Mouse (Mus musculus) urinary bladder, postnatal 4 days (tissue): ENCODE measurements at regions not wholly inside any gene's neighbourhood (a gene's known extent, or its start where the extent isn't known, plus 50 kb on each side); places are given as distances from the start of the nearest gene placed in this dataset.

Experiments used
- DNase-seq, 2 experiments: peaks; one replicate each; pipeline ENCODE4 v3.0.0; 2021 to 2022; ENCODE audit warnings: low spot score in 2 of 2

- DNase-seq, result no peak
Measured at GRCm38 (mm10) chr3:21962360-21962782, 114.1 kb upstream of the Tbl1xr1 start.

GRCm38 (mm10) chr3:21962921-21963732 lies 113.3 kb upstream of the Tbl1xr1 start:
- DNase-seq, result no peak

- no peak for DNase-seq
Measured at GRCm38 (mm10) chr3:21963733-21964351, 112.6 kb upstream of the Tbl1xr1 start.

DNA sequence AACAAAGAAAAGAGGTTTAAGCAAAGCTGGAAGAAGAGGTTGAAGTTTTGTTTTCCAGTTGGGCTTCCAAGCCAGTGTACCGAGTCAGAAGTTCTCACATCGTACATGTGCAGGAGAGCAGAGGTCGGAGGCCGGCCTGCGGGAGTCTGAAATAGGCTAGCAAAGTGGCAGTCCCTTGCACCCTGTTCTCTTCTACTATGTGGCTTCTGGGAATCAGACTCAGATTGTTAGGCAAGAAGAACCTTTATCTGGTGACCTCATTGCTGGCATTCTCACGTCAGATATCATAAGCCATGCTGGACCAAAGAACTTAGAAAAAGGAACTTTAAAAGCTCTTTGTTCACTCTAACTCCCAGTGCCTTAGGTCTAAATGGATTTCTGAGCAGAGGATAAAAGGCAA lies 112.0 kb upstream of the Tbl1xr1 start:
- no peak for DNase-seq

DNA sequence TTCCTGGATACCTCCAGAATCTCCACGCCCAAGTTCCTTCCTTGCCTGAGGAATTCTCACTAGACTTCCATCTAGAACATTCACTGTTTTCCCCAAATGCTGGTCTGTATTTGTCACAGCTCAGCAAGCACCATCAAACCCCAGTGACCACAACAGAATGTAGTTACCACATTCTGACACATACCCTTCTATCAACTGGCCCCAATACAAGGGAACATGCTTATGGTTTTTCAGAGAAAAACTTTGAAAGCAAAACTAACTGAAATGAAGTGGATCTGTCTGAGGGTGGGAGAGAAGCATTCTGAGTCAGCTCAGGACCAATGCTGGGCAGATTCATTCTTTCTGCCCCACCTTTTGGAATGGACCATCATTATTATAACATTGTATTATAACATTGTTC lies 110.9 kb upstream of the Tbl1xr1 start:
- no peak for DNase-seq

DNA sequence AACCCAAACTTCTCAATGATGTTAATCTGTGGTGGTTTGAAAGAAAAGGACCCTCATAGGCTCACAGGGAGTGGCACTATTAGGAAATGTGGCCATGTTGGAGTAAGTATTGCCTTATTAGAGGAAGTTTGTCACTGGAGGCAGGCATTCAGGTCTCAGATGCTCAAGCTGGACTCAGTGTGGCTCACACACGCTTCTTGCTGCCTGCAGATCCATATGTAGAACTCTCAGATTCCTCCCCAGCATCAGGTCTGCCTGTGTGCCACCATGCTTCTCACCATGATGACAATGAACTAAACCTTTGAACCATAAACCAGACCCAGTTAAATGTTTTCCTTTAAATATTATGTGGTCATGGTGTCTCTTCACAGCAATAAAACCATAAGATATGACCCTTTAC lies 104.7 kb upstream of the Tbl1xr1 start:
- DNase-seq, result no peak

- DNase-seq, result no peak
Measured at GRCm38 (mm10) chr3:21973153-21973552, 103.3 kb upstream of the Tbl1xr1 start.

- no peak for DNase-seq
Measured at GRCm38 (mm10) chr3:21973681-21974080, 102.8 kb upstream of the Tbl1xr1 start.

DNA sequence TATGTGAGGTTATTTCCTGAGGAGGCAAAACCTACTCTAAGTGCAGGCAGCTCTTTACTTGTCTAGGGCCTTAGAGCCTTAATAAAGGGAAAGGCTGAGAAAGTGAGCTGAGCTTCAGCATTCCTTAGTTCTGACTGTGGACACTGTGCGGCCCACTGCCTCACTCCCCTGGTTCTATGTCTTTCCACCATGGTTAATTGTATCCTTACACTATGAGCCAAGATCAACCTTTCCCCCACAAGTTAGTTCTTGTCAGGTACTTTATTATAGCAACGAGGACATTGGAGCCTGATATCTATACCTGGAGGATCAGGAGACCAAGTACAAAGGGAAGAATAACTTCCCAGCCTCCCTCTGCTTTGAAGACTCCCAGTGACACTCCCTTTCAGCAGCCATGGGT lies 101.7 kb upstream of the Tbl1xr1 start:
- no peak for DNase-seq

DNA sequence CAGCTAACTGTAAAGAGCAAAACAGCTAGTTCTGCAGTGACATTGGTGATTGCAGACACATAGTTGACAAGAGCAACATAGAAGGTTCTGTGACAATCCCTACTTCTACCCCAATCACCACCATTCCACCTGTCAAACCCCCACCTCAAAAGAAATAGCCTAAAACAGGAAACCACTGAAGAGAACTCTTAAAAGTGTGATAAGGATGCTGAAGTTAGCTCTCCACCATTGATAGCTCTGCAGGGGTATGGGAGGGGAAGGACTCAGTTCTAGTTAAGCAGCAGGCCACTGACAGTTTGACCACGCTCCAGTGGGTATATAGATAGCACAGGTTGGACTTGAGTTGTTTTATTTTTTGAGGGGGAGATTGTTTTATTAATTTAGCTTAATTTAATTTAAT lies 98.7 kb upstream of the Tbl1xr1 start:
- DNase-seq, result no peak

- no peak for DNase-seq
Measured at GRCm38 (mm10) chr3:21982991-21983390, 93.5 kb upstream of the Tbl1xr1 start.

DNA sequence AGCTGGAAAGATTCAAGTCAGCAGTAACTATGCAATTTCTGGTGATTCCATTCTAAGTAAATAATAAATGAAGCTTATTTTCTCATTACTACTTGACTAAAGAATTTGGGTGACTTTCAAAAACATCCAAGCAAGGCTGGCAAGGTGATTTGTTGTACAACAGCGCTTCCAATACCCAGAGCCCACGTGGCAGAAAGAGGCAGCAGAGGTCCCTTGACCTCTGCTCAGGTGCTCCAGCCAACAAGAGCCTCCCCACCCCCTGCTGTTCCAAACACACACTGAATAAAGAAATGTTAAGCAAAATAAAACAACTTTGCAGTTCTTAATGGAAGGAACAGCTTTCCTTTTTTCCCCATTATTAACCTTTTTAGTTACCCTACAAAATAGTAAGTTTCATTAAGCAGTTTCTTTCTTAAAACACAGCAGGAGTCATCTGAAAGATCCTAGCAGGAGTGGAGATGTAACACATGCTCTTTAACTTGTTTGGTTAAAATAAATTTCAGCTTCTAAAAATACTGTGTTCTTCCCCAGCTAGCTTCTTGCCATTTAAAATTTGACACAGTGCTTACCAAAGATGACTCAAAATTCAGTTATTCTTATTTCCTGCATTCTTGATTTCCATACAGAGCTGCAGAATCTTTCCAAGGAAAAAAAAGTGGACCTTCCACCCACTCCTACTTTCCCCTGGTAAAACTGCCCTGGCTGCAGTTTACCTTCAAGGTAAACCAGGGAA lies 92.3 kb upstream of the Tbl1xr1 start:
- DNase-seq, result no peak

DNA sequence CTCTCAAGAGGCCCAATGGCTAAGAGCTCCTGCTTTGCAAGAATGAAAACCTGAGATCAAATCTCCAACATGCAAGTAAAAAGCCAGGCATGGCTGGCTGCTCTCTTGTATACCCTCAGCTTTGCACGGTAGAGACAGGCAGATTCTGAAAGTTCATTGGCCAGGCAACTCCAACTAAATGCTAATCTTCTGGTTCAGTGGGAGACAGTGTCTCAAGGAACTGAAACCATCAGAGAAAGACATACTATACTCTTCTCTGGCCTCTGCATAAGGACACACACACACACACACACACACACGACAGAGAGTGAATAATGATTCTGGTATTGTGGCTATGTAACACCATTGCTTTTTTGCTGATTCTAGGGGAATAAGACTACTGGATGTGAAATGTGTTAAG lies 91.6 kb upstream of the Tbl1xr1 start:
- DNase-seq, result no peak

GRCm38 (mm10) chr3:21986164-21986892 lies 90.1 kb upstream of the Tbl1xr1 start:
- DNase-seq, result no peak

GRCm38 (mm10) chr3:21986893-21987250 lies 89.6 kb upstream of the Tbl1xr1 start:
- DNase-seq, result no peak

DNA sequence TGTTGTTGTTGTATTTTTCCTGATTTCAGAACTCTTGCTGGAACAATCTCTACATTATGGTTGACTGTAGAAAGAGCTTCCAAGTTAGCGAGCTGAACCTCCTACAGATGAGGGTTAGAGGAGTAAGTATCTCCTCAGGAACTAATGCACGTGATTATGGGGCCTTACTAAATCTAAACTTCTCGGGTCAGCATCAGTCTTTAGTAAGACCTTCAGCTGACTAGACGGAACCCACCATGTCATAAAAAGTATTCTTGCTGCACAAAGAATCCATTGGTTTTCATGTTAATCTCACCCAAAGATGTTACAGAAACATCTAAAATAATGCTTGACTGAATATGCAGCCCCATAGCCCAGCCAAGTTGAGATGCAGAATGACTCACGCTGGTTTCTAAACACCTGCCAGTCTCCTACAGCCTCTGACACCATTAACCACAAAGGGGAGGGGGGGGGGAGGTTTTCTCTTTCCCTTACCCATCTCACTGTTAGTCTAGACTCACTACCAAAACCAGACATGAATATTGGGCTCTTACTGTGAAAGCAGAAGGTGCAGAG lies 88.9 kb upstream of the Tbl1xr1 start:
- DNase-seq, result no peak

DNA sequence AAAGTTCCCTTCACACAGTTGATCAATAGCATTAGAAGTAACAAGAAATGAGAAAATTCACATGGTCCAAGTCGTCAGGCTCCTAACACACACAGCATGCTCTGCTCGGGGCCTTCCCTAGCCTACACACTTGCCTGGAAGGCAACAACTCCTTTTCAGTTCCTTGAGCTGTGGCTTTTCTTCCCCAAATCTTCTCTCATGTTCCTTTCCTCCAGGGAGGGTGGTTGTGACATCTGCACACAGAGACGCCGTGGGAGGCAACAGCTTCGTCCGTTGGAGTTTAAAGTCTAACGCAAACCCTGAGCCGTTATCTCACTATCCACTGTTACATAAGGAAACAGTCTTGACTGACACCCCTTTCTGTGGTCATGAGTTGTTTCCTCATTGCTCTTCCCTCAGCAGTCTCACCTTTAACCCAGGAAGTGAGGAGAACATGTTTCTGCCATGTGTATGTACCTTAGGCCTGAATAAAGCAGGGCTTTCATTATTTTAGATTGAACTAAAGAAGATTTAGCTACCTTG lies 88.4 kb upstream of the Tbl1xr1 start:
- DNase-seq, result no peak

DNA sequence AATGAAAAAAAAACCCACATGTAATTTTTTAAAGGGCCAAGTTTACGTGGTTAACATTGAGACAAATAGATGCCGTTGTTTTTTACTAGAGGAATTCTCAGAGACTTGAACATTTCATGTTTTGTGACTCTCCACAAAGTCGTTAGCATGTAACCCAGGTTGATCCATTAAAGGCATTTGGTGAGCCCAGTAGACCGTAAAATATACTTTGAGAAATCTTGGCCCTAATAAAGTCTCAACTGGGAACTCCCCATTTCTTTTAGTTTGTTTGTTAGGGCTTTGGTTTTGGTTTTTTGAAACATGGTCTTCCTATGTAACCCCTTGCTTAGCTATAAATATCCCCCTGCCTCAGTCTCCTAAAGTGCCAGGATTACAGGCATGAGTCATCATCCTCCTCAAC lies 85.9 kb upstream of the Tbl1xr1 start:
- no peak for DNase-seq

DNA sequence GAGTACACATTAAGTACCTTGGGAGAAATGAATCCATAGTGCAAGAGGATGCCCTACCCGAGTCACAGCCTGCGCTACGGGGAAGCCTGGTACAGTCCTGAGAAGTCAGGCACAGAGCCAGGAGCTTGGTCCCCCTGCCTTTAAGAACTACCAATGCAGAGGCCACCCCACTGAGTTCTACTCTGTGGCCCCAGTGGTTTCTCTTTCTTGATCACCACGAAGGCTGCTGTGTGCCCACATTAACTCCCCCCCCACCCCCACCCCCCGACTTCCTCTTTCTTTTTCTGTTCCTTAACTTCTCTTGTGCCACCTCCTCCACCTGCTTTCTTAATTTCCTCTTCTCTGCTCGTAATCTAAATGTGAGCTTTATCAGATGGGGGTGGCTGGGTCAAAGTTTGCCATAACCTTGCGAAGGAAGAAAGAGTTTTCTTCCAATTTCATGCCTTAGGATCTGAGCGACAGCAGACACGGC lies 84.7 kb upstream of the Tbl1xr1 start:
- DNase-seq, result no peak

- no peak for DNase-seq
Measured at GRCm38 (mm10) chr3:21992203-21992602, 84.2 kb upstream of the Tbl1xr1 start.

DNA sequence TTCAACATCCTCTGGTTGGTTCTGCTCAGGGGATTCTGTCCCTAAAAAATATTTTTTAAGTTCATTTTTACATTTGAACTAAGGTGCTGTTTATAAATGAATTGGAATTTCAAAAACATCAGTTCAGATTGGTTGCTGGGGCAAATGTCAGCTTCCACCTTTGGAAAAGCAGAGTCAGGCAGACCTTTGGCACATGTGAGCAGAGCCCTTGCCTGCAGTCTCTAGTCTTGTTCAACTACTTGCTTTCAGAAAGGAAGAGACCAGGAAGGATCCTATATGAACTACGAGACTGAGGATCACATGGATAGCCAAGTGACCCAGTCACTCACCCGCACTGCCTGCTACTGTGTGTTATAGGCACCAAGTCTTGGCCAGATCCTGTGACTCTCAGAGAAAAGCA lies 82.5 kb upstream of the Tbl1xr1 start:
- DNase-seq, result no peak
